Mouse (Mus musculus) T-cell, adult 66 days (primary cell): ENCODE data around the gene Nipa2. TPM values are rescaled to one million over a fixed set of nuclear protein-coding genes. Genes with fewer than 3 reads are reported as not detected.

Source experiments
- total RNA-seq, 2 experiments: library from RNA; stranded (reverse); gene quantifications; 3 replicates in 1 of 2; 4 replicates in 1 of 2; pipeline ENCODE4 v1.2.4; 2023

The Nipa2 gene
- 10 to 100 TPM; 27.0 to 38.5 TPM for total RNA-seq

DNA sequence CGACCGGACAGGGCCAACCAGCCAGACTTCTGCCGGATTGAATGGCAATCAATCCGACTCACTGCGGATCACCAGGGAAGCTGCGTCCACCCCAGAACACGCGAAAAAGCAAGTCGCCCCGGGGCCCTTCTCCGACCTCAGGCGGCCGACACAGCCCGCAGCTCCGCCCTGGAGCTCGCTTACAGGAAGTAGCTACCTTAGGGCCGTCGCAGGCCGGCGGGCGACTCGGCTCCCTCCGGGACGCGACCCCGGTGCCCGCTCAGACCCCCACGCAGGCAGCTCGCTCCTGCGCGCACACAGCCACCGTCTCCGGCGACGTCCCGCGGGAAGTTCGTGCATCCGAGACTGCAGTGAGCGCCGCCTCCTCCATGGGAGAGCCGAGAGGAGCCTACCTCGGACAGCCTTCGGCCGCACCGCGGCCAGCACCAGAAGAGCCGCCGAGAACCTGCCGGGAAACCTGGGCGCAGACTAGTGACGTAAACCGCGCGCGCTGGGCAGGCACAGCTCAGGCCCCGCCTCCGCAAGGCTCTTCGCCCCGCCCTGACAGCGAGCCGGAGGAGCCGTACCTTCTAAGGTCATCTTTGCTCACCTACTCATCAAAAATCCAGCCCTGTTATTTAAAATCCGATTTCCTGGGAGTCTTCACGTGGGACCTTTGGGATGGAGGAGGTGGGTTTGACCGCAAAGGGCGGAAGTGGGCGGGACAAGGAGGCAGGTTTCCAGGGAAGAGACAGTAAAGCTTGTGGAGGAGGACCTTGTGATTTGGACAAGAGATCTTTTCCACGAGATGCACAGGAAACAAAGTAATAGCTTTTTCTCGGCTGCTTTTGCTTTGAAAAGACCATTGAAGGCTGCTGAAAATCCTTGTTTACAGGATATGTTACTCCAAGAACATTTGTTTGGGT, at the start of gene Nipa2:
Nipa2 (minus strand) TSS at position 473 of the 905 bp plus-strand sequence.

Other genes starting within 250 kb of the Nipa2 start
- gene Siglech, start 194.3 kb downstream of the Nipa2 start, total RNA-seq = 1 to 10 TPM; 2.6 to 5.1 TPM
- 10 to 100 TPM; 30.2 to 35.3 TPM for gene Tubgcp5, start 168.3 kb downstream of the Nipa2 start, total RNA-seq
- gene Cyfip1, start 120.7 kb downstream of the Nipa2 start, total RNA-seq = 10 to 100 TPM; 13.5 to 17.0 TPM
- gene Nipa1, start 57.5 kb upstream of the Nipa2 start, total RNA-seq = 1 to 10 TPM; 1.6 TPM
- 10 to 100 TPM; 92.3 to 93.4 TPM for gene Herc2, start 87.7 kb upstream of the Nipa2 start, total RNA-seq